Mouse (Mus musculus) adrenal gland (tissue): ENCODE data around the gene Zyg11b.

ENCODE experiments used
- intact Hi-C: fragments of 180-260 bp; cut with DNase I; formaldehyde crosslinking; loops from one replicate; pipeline ENCODE4 v1.15.1; 2025

Zyg11b gene

DNA sequence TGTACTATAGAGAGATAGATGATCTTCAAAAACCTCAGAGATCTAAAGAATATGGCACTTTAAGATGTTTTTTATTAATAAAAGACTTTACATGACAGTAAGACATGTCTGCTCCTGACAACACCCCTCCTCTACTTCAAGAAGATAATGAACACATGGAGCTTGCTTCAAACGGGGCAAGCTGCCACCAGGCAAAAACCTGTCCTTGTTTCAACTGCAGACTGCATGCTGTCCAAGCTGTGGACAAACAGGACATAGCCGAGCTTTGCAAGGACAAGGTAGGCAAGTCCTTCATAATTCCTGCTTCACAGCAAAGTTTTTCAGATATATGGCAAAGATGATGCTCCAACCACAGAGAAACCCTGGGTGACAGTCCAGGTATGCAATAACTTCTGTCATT, 101.7 kb downstream of the Zyg11b start:
- intact Hi-C loops, result no loop called here

DNA sequence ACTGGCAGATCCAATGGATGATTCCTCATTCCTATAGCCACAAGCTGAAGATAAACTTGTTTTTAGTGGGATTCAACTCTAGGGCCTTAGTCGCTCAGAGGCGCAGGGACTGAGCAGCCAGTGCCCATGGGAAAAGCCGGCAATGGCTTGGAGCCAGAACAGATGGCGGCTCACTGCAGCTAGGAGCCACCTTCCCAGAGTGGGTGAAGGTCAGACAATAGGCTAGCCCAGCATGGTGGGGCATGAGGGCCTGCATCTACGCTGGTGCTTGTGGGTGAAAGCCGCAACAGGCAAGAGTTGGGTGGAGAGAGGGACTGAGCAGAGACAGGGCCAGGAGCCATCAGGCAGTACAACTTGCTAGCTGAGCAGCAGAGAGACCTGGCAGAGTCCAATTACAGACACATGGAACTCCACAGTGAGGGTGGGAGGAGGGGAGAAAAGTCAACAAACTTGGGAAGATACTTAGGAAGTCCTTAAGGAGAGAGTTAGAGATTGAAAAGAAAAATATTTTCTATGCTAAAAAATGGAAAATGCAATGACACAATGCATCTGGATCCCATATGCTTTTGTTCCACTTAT, 104.5 kb downstream of the Zyg11b start:
- intact Hi-C loops, result no loop called here

DNA sequence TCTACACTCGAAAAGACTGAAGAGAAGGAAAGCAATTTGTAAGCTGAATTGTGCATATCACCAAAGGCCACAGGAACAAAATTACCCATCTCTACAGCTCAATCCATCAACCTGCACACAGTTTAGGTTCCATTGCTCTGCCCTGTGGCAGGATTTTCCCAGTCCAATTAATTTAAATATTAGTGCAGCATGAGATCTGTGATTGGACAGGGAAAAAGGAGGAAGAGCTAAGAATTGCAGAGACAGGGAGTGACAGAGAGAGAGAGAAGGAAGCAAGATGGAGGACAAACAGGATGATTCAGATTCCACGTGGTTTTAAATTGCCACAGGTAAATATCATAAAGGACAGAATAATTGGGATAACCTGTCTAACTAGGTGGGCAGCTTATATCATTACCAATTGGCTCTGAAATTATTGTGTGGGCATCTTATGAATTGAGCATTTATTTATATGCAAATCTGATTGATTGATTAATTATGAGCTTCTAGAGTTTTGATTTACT, 108.0 kb downstream of the Zyg11b start:
- intact Hi-C loops, result no loop called here

DNA sequence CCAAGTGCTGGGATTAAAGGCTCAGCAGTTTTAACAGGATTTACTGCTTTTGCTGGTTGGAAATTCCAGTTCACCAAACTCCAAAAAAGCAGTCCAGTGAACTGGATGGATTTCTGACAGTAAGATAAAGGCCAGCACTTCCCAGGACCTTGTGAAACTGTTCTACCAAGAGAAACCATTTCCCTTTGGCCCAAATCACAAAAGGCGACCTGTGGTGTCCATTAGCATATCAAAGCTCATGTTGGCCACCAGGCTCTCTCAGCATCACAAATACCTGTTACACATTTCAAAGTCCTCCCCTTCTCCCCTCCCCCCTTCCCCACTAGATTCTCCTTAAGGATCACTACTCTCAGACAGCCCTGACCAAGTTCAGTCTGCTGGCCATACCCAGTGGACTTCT, 118.6 kb downstream of the Zyg11b start:
- intact Hi-C loops, result no loop called here
